Mouse (Mus musculus): Measurements from ENCODE around the gene Nxpe4. TPM values are rescaled to one million over a fixed set of nuclear protein-coding genes. Genes with fewer than 3 reads are reported as not detected.
A peak's percentile ranks its signal among the peaks of the same experiment; 100 is the strongest.

Gene Nxpe4
- polyA plus RNA-seq, 1 experiment from 2014 or later: 8.6 TPM

DNA sequence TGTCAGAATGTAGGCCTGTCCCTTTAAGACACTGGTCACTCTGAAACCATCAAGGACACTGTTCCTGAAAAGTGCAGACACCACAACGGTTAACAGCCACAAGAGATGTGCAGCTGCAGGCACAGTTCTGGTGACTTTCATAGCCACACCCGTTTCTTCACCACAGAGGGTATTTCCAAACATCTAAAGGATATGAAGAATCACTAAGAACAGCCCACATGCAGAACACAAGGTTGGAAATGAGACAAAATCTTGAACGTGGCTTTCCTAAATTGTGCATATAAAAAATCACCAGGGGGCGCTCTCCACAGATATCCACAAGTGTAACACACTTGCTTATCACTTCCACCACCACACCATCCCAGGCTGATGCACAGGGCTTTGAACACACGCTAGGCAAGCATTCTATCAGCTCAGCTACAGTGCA is 286.0 kb downstream of the Nxpe4 start:
- Histone ChIP-seq H3K36me3 (replicated peaks; ENCODE audit: control insufficient read depth, insufficient read depth, low read depth, low read length) (no peaks in the 10 kb centered on the region), H3K9me3 (replicated peaks; ENCODE audit: control insufficient read depth, low read length) (no peaks in the 10 kb centered on the region), H3K4me2 (ENCODE audit: low read depth, low read length) (no peak overlapping the region), H3K27ac (replicated peaks; ENCODE audit: low read depth, low read length) (no peak overlapping the region), H3K9ac (replicated peaks; ENCODE audit: low read length) (no peak overlapping the region), H3K27me3 (ENCODE audit: control insufficient read depth, insufficient read depth, low read length) (no peaks in the 10 kb centered on the region), H3K4me1 (ENCODE audit: control insufficient read depth, insufficient read depth, low read length) (no peaks in the 10 kb centered on the region), H3K4me3 (ENCODE audit: low read depth, low read length) (no peak overlapping the region)
- DNase-seq (ENCODE audit: low spot score) (peak; percentile 69), ATAC-seq (replicated peaks; ENCODE audit: insufficient number of reproducible peaks, low FRiP score, low TSS enrichment, low read depth) (no peak)
- 41% methylated on average over 5 of the region's 5 CpGs for WGBS

Other genes starting within 250 kb of the Nxpe4 start
- gene Nxpe2, start 191.4 kb downstream of the Nxpe4 start, polyA plus RNA-seq (2014; fragmentation: Nextera tagmentation; extraction: Ambion mirVana): 0.97 and 1.6 TPM in 2 replicates

Measured in embryonic facial prominence, embryonic 11.5 days (tissue).